Mouse (Mus musculus) heart, postnatal 36 days (tissue): ENCODE results near the gene Irx1. TPM values are rescaled to one million over a fixed set of nuclear protein-coding genes. Genes with fewer than 3 reads are reported as not detected.

Experiments used
- DNase-seq, 2 experiments: peaks; one replicate each; pipeline ENCODE4 v3.0.0; 2021 to 2022
- intact Hi-C: fragments of 180-260 bp; cut with DNase I; formaldehyde crosslinking; loops from one replicate; pipeline ENCODE4 v1.15.1; 2025
- total RNA-seq, 2 experiments: library from RNA; stranded (reverse); gene quantifications; 2 replicates each; pipeline ENCODE4 v1.2.3; 2021

Gene Irx1
- 1 to 10 TPM; 5.0 to 8.9 TPM for total RNA-seq

GRCm38 (mm10) chr13:71963356-71964351, at the start of gene Irx1:
TSS of gene Irx1 (minus strand) at chr13:71963723.
- DNase-seq = peak in 1 of 2 experiments; percentile 28
- intact Hi-C loops = loop anchor here (2.0 kb wide), 1 partner anchor 665 kb away; the partner anchor contains the start of gene Irx2

GRCm38 (mm10) chr13:71979932-71980655, 16.6 kb upstream of the Irx1 start:
- no peak for DNase-seq
- intact Hi-C loops = no loop called here

- intact Hi-C loops = no loop called here
- no peak for DNase-seq
These were observed 12.2 kb upstream of the Irx1 start for GRCm38 (mm10) chr13:71975753-71976152.

- no peak for DNase-seq
- intact Hi-C loops = no loop called here
These were observed 4.8 kb upstream of the Irx1 start for GRCm38 (mm10) chr13:71968286-71968685.

- intact Hi-C loops = no loop called here
- no peak for DNase-seq
These were observed 4.1 kb upstream of the Irx1 start for GRCm38 (mm10) chr13:71967341-71968250.

GRCm38 (mm10) chr13:71966631-71967030, 3.1 kb upstream of the Irx1 start:
- intact Hi-C loops = no loop called here
- DNase-seq = no peak

GRCm38 (mm10) chr13:71964366-71964765, 843 bp upstream of the Irx1 start:
- no peak for DNase-seq
- intact Hi-C loops = no loop called here

- DNase-seq = peak; percentile 15 to 36
These were observed 715 bp downstream of the Irx1 start for GRCm38 (mm10) chr13:71962661-71963355.

GRCm38 (mm10) chr13:71961891-71962660, 1.4 kb downstream of the Irx1 start:
- intact Hi-C loops = loop anchor here (2.0 kb wide), 1 partner anchor 667 kb away; the partner anchor contains the start of gene Irx2
- peak; percentile 11 to 41 for DNase-seq

More at GRCm38 (mm10) chr13:71962661-71963355, 715 bp downstream of the Irx1 start:
- intact Hi-C loops = loop anchor here (2.0 kb wide), 1 partner anchor 666 kb away; the partner anchor contains the start of gene Irx2

- intact Hi-C loops = no loop called here
- no peak for DNase-seq
These were observed 2.4 kb downstream of the Irx1 start for GRCm38 (mm10) chr13:71960846-71961735.

- intact Hi-C loops = no loop called here
- DNase-seq = no peak
These were observed 3.2 kb downstream of the Irx1 start for GRCm38 (mm10) chr13:71960277-71960672.

- DNase-seq = no peak
- intact Hi-C loops = loop anchor here (10.0 kb wide), 3 partner anchors 495 to 1075 kb away; no protein-coding TSS in a partner anchor
These were observed 3.9 kb downstream of the Irx1 start for GRCm38 (mm10) chr13:71959361-71960276.

GRCm38 (mm10) chr13:71958651-71959050, 4.9 kb downstream of the Irx1 start:
- DNase-seq = no peak
- intact Hi-C loops = loop anchor here (10.0 kb wide), 3 partner anchors 494 to 1076 kb away; no protein-coding TSS in a partner anchor

GRCm38 (mm10) chr13:71957811-71958351, 5.6 kb downstream of the Irx1 start:
- intact Hi-C loops = loop anchor here (10.0 kb wide), 3 partner anchors 493 to 1077 kb away; no protein-coding TSS in a partner anchor
- DNase-seq = no peak

- no peak for DNase-seq
- intact Hi-C loops = loop anchor here (10.0 kb wide), 3 partner anchors 492 to 1078 kb away; no protein-coding TSS in a partner anchor
These were observed 6.4 kb downstream of the Irx1 start for GRCm38 (mm10) chr13:71957147-71957546.

GRCm38 (mm10) chr13:71956481-71956880, 7.0 kb downstream of the Irx1 start:
- intact Hi-C loops = loop anchor here (10.0 kb wide), 3 partner anchors 492 to 1078 kb away; no protein-coding TSS in a partner anchor
- DNase-seq = peak in 1 of 2 experiments; percentile 19
